In the genomic region with DNA sequence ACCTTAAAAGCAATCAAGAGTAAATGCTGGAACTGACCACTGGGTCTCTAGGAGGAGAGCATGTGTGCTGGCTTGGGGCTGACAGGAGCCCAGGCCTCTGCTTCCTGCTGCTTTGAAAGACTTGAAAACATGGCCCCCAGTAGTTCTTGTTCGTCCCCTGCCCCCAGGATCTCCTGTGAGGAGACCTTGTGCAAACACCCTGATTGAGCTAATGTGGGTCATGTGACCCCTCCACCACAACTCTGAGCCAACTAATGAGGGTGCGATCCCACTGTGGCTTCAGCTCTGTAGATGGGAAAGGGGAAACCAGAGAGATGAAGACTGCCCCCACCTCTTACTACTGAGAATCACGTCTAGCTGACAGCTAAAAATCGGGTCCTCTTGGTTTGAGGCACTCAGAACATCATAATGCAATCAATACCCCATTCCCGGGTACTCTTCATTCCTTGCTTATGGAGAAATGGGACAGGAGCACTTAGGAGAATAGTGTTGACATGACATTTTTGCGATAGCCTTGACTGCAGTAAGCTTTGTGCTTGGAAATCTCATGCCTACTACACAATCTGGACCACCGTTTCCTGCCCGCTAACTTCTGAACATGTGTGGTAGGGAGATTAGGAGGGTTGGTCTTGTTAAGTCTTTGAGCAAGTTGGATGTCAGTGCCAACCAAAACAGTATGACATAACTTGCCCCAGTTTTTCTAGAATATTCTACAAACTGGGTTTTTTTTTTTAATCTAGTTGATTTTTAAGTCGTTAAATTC, we compare ENCODE assay signal across 23 mouse cellular contexts.
DNase-seq lines count a peak whose midpoint lies in the region; ATAC-seq and TF ChIP-seq lines count a peak whose summit lies in the region.
"Had no signal": no experiment of that assay in that cellular context is flagged by ENCODE, and none has a peak within 500 bp of the region (broad histone marks: within the 10 kb centered on the region; RNA-seq: fewer than 3 reads in every experiment).

No protein-coding gene starts in this region.

- no peak overlapping the region for H3K9ac ChIP-seq in heart, embryonic 13.5 days
- no peak overlapping the region for H3K9ac ChIP-seq in liver, embryonic 14.5 days (replicated peaks)
- H3K9ac ChIP-seq in liver, embryonic 12.5 days: no peak overlapping the region
- H3K9ac ChIP-seq: embryonic facial prominence, embryonic 13.5 days; hindbrain, embryonic 14.5 days; limb, embryonic 15.5 days; midbrain, embryonic 12.5 days; neural tube, embryonic 12.5 days had no signal

- peaks cover 38% of the 10 kb centered on the region for H3K4me1 ChIP-seq in heart, embryonic 13.5 days
- peaks cover 0 to 11% of the 10 kb centered on the region in 2 experiments; a peak in 2 of 4 replicates for H3K4me1 ChIP-seq in liver, embryonic 14.5 days (replicated peaks; ENCODE audit: control insufficient read depth in 2 of 2, insufficient read depth in 2 of 2, low read length in 1 of 2)
- H3K4me1 ChIP-seq in liver, embryonic 12.5 days: peaks cover 17% of the 10 kb centered on the region

- peak overlapping the region; percentile 58; the same call in 1 of the 2 replicates for H3K27ac ChIP-seq in heart, embryonic 13.5 days (replicated peaks)
- no peak overlapping the region for H3K27ac ChIP-seq in liver, embryonic 14.5 days
- H3K27ac ChIP-seq in liver, embryonic 12.5 days: no peak overlapping the region
- H3K27ac ChIP-seq: embryonic facial prominence, embryonic 13.5 days; gastrocnemius, adult 2 months; heart, embryonic 10.5 days; hindbrain, embryonic 14.5 days; limb, embryonic 15.5 days; macrophage; midbrain, embryonic 12.5 days; neural tube, embryonic 12.5 days had no signal

- WGBS in heart, embryonic 13.5 days: 50% methylated on average over 9 of the region's 9 CpGs
- WGBS in liver, embryonic 14.5 days (ENCODE audit: insufficient replicate concordance): 37% methylated on average over 9 of the region's 9 CpGs
- WGBS in liver, embryonic 12.5 days (ENCODE audit: insufficient replicate concordance): 32% methylated on average over 9 of the region's 9 CpGs

- no peaks in the 10 kb centered on the region for H3K27me3 ChIP-seq in heart, embryonic 13.5 days (replicated peaks)
- no peaks in the 10 kb centered on the region for H3K27me3 ChIP-seq in liver, embryonic 14.5 days (ENCODE audit: control insufficient read depth, insufficient read depth, low read length)
- no peaks in the 10 kb centered on the region for H3K27me3 ChIP-seq in liver, embryonic 12.5 days (replicated peaks)
- H3K27me3 ChIP-seq: embryonic facial prominence, embryonic 13.5 days; limb, embryonic 15.5 days; neural tube, embryonic 12.5 days; Patski had no signal

- peak; percentile 47 for TF ChIP-seq EP300 in liver, embryonic 14.5 days (IDR thresholded peaks at IDR 0.05; ENCODE audit: low read depth)

- ATAC-seq in heart, embryonic 13.5 days (ENCODE audit: extremely low read depth, insufficient number of reproducible peaks, low FRiP score, low TSS enrichment): peak; percentile 68; the same call in 1 of the 2 replicates
- ATAC-seq in liver, embryonic 14.5 days (ENCODE audit: insufficient read depth): no peak
- ATAC-seq in liver, embryonic 12.5 days: no peak
- ATAC-seq in erythroblast, adult 5-6 weeks (replicated peaks; ENCODE audit: low FRiP score, poor library complexity, severe bottlenecking): 0 out of 2 replicates have a peak, but pooled peaks have one; percentile 15
- ATAC-seq: forebrain, embryonic 16.5 days; Patski had no signal

- H3K4me2 ChIP-seq in heart, embryonic 13.5 days: no peak overlapping the region
- no peak overlapping the region for H3K4me2 ChIP-seq in liver, embryonic 14.5 days (ENCODE audit: low read depth)
- H3K4me2 ChIP-seq in liver, embryonic 12.5 days: no peak overlapping the region
- H3K4me2 ChIP-seq: embryonic facial prominence, embryonic 13.5 days; hindbrain, embryonic 14.5 days; limb, embryonic 15.5 days; midbrain, embryonic 12.5 days; neural tube, embryonic 12.5 days had no signal

- no peak overlapping the region for H3K4me3 ChIP-seq in heart, embryonic 13.5 days
- no peak overlapping the region for H3K4me3 ChIP-seq in liver, embryonic 14.5 days (ENCODE audit: insufficient read depth in 1 of 2, low read depth in 2 of 2, low read length in 2 of 2)
- no peak overlapping the region for H3K4me3 ChIP-seq in liver, embryonic 12.5 days
- H3K4me3 ChIP-seq: embryonic facial prominence, embryonic 13.5 days; gastrocnemius, adult 2 months; heart, embryonic 10.5 days; limb, embryonic 15.5 days; midbrain, embryonic 12.5 days; neural tube, embryonic 12.5 days had no signal

- H3K9me3 ChIP-seq in heart, embryonic 13.5 days: no peaks in the 10 kb centered on the region
- no peaks in the 10 kb centered on the region for H3K9me3 ChIP-seq in liver, embryonic 14.5 days (ENCODE audit: control insufficient read depth, low read length)
- no peaks in the 10 kb centered on the region for H3K9me3 ChIP-seq in liver, embryonic 12.5 days (replicated peaks)
- H3K9me3 ChIP-seq: embryonic facial prominence, embryonic 13.5 days; heart, embryonic 10.5 days; limb, embryonic 15.5 days; midbrain, embryonic 12.5 days; neural tube, embryonic 12.5 days had no signal

- TF ChIP-seq CTCF in liver, embryonic 14.5 days (IDR thresholded peaks at IDR 0.05; ENCODE audit: low read depth): no peak

- no peaks in the 10 kb centered on the region for H3K36me3 ChIP-seq in heart, embryonic 13.5 days
- no peaks in the 10 kb centered on the region for H3K36me3 ChIP-seq in liver, embryonic 14.5 days (replicated peaks; ENCODE audit: control insufficient read depth, insufficient read depth, low read depth)
- H3K36me3 ChIP-seq in liver, embryonic 12.5 days: no peaks in the 10 kb centered on the region
- H3K36me3 ChIP-seq: embryonic facial prominence, embryonic 13.5 days; heart, embryonic 10.5 days; limb, embryonic 15.5 days; midbrain, embryonic 12.5 days; neural tube, embryonic 12.5 days had no signal

- DNase-seq in heart, adult 18-20 months: no peak
- peak in 1 of 3 experiments; percentile 15 for DNase-seq in liver, embryonic 14.5 days (ENCODE audit: low read depth in 3 of 3, low spot score in 3 of 3)
- no peak for DNase-seq in spleen, adult 12 weeks (ENCODE audit: low spot score)
- DNase-seq in spleen, postnatal 36 days (ENCODE audit: low spot score in 2 of 2): no peak
- DNase-seq: adrenal gland, adult 8-10 months; cerebellum, postnatal 10 days; gastrocnemius, adult 2 months; kidney, adult 8-10 months; kidney, postnatal 25 days; right cerebral cortex, adult 18-20 months; thymus, postnatal 36 days had no signal

Comparison
In these comparisons a context has a peak if more than half of its experiments do, and no peak if none do; other contexts are left out.
1. ATAC-seq: peak in heart, embryonic 13.5 days (single experiment) and erythroblast, adult 5-6 weeks (single experiment); none in liver, embryonic 14.5 days (single experiment) and liver, embryonic 12.5 days (single experiment).